Mouse (Mus musculus): ENCODE data around the gene Frmd7. TPM values are rescaled to one million over a fixed set of nuclear protein-coding genes. Genes with fewer than 3 reads are reported as not detected.

Frmd7 gene
- polyA plus RNA-seq (2015; fragmentation: Nextera tagmentation; extraction: Ambion mirVana) = 0.06 and 0.08 TPM in 2 replicates

GRCm38 (mm10) chrX:50942610-50943009 lies at the start of gene Frmd7:
Frmd7 (minus strand) TSS chrX:50942710.
- 72% methylated on average over 14 of the region's 14 CpGs for WGBS
- H3K27ac ChIP-seq = no peak within 1 kb of the TSS
- no peaks in the 10 kb centered on the region for H3K27me3 ChIP-seq (replicated peaks)
- H3K4me2 ChIP-seq (replicated peaks) = no peak within 1 kb of the TSS
- no peaks in the 10 kb centered on the region for H3K36me3 ChIP-seq
- H3K4me1 ChIP-seq (replicated peaks) = no peaks in the 10 kb centered on the region
- H3K9me3 ChIP-seq = no peaks in the 10 kb centered on the region
- no peak within 1 kb of the TSS for H3K9ac ChIP-seq
- no peak for ATAC-seq
- no peak within 1 kb of the TSS for H3K4me3 ChIP-seq (replicated peaks)

GRCm38 (mm10) chrX:50991324-50991723 lies 48.8 kb upstream of the Frmd7 start:
- ATAC-seq = no peak
- no peaks in the 10 kb centered on the region for H3K27me3 ChIP-seq (replicated peaks)
- no peak overlapping the region for H3K4me2 ChIP-seq (replicated peaks)
- no peak overlapping the region for H3K9ac ChIP-seq
- H3K27ac ChIP-seq = no peak overlapping the region
- H3K9me3 ChIP-seq = no peaks in the 10 kb centered on the region
- H3K4me3 ChIP-seq (replicated peaks) = no peak overlapping the region
- WGBS = 91% methylated on average over 5 of the region's 5 CpGs
- no peaks in the 10 kb centered on the region for H3K36me3 ChIP-seq
- H3K4me1 ChIP-seq (replicated peaks) = no peaks in the 10 kb centered on the region

GRCm38 (mm10) chrX:50989940-50990339 lies 47.4 kb upstream of the Frmd7 start:
- H3K4me3 ChIP-seq (replicated peaks) = no peak overlapping the region
- no peaks in the 10 kb centered on the region for H3K4me1 ChIP-seq (replicated peaks)
- no peaks in the 10 kb centered on the region for H3K9me3 ChIP-seq
- H3K36me3 ChIP-seq = no peaks in the 10 kb centered on the region
- no peaks in the 10 kb centered on the region for H3K27me3 ChIP-seq (replicated peaks)
- H3K9ac ChIP-seq = no peak overlapping the region
- no peak overlapping the region for H3K4me2 ChIP-seq (replicated peaks)
- no peak for ATAC-seq
- WGBS = 91% methylated on average over 6 of the region's 6 CpGs
- H3K27ac ChIP-seq = no peak overlapping the region

GRCm38 (mm10) chrX:50988581-50988980 lies 46.1 kb upstream of the Frmd7 start:
- no peaks in the 10 kb centered on the region for H3K4me1 ChIP-seq (replicated peaks)
- no peak overlapping the region for H3K9ac ChIP-seq
- ATAC-seq = no peak
- no peaks in the 10 kb centered on the region for H3K36me3 ChIP-seq
- no peak overlapping the region for H3K27ac ChIP-seq
- WGBS = 57% methylated on average over 1 of the region's 1 CpGs
- no peak overlapping the region for H3K4me3 ChIP-seq (replicated peaks)
- H3K4me2 ChIP-seq (replicated peaks) = no peak overlapping the region
- no peaks in the 10 kb centered on the region for H3K27me3 ChIP-seq (replicated peaks)
- no peaks in the 10 kb centered on the region for H3K9me3 ChIP-seq

- no peak for ATAC-seq
- Histone ChIP-seq H3K9ac (no peak overlapping the region), H3K36me3 (no peaks in the 10 kb centered on the region), H3K4me1 (replicated peaks) (no peaks in the 10 kb centered on the region), H3K4me3 (replicated peaks) (no peak overlapping the region), H3K27ac (no peak overlapping the region), H3K9me3 (no peaks in the 10 kb centered on the region), H3K27me3 (replicated peaks) (no peaks in the 10 kb centered on the region), H3K4me2 (replicated peaks) (no peak overlapping the region)
- 79% methylated on average over 2 of the region's 2 CpGs for WGBS
Observed at GRCm38 (mm10) chrX:50978428-50978827, 35.9 kb upstream of the Frmd7 start.

- Histone ChIP-seq H3K27ac (no peak overlapping the region), H3K4me1 (replicated peaks) (no peaks in the 10 kb centered on the region), H3K36me3 (no peaks in the 10 kb centered on the region), H3K27me3 (replicated peaks) (no peaks in the 10 kb centered on the region), H3K4me3 (replicated peaks) (no peak overlapping the region), H3K4me2 (replicated peaks) (no peak overlapping the region), H3K9me3 (no peaks in the 10 kb centered on the region), H3K9ac (no peak overlapping the region)
- no peak for ATAC-seq
- 83% methylated on average over 4 of the region's 4 CpGs for WGBS
Observed at GRCm38 (mm10) chrX:50972145-50972544, 29.6 kb upstream of the Frmd7 start.

GRCm38 (mm10) chrX:50969907-50970306 lies 27.4 kb upstream of the Frmd7 start:
- Histone ChIP-seq H3K27ac (no peak overlapping the region), H3K27me3 (replicated peaks) (no peaks in the 10 kb centered on the region), H3K9me3 (no peaks in the 10 kb centered on the region), H3K4me3 (replicated peaks) (no peak overlapping the region), H3K4me1 (replicated peaks) (no peaks in the 10 kb centered on the region), H3K4me2 (replicated peaks) (no peak overlapping the region), H3K9ac (no peak overlapping the region), H3K36me3 (no peaks in the 10 kb centered on the region)
- 85% methylated on average over 5 of the region's 5 CpGs for WGBS
- ATAC-seq = no peak

GRCm38 (mm10) chrX:50968157-50968932 lies 25.8 kb upstream of the Frmd7 start:
- Histone ChIP-seq H3K4me1 (replicated peaks) (no peaks in the 10 kb centered on the region), H3K27ac (no peak overlapping the region), H3K36me3 (no peaks in the 10 kb centered on the region), H3K9me3 (no peaks in the 10 kb centered on the region), H3K4me2 (replicated peaks) (no peak overlapping the region), H3K4me3 (replicated peaks) (no peak overlapping the region), H3K9ac (no peak overlapping the region), H3K27me3 (replicated peaks) (no peaks in the 10 kb centered on the region)
- peak; percentile 47; the same call in 1 of the 2 replicates for ATAC-seq
- WGBS = 42% methylated on average over 10 of the region's 10 CpGs

- Histone ChIP-seq H3K36me3 (no peaks in the 10 kb centered on the region), H3K9ac (no peak overlapping the region), H3K27ac (no peak overlapping the region), H3K27me3 (replicated peaks) (no peaks in the 10 kb centered on the region), H3K9me3 (no peaks in the 10 kb centered on the region), H3K4me1 (replicated peaks) (no peaks in the 10 kb centered on the region), H3K4me3 (replicated peaks) (no peak overlapping the region), H3K4me2 (replicated peaks) (no peak overlapping the region)
- 66% methylated on average over 3 of the region's 3 CpGs for WGBS
- no peak for ATAC-seq
Observed at GRCm38 (mm10) chrX:50965157-50965556, 22.6 kb upstream of the Frmd7 start.

GRCm38 (mm10) chrX:50962955-50963354 lies 20.4 kb upstream of the Frmd7 start:
- Histone ChIP-seq H3K9me3 (no peaks in the 10 kb centered on the region), H3K4me2 (replicated peaks) (no peak overlapping the region), H3K36me3 (no peaks in the 10 kb centered on the region), H3K9ac (no peak overlapping the region), H3K27me3 (replicated peaks) (no peaks in the 10 kb centered on the region), H3K4me3 (replicated peaks) (no peak overlapping the region), H3K27ac (no peak overlapping the region), H3K4me1 (replicated peaks) (no peaks in the 10 kb centered on the region)
- no peak for ATAC-seq
- 61% methylated on average over 6 of the region's 6 CpGs for WGBS

- H3K27ac ChIP-seq = no peak overlapping the region
- H3K36me3 ChIP-seq = no peaks in the 10 kb centered on the region
- no peaks in the 10 kb centered on the region for H3K4me1 ChIP-seq (replicated peaks)
- H3K4me2 ChIP-seq (replicated peaks) = no peak overlapping the region
- H3K9me3 ChIP-seq = no peaks in the 10 kb centered on the region
- no peak overlapping the region for H3K4me3 ChIP-seq (replicated peaks)
- H3K9ac ChIP-seq = no peak overlapping the region
- no peak for ATAC-seq
- WGBS = 36% methylated on average over 2 of the region's 2 CpGs
- H3K27me3 ChIP-seq (replicated peaks) = no peaks in the 10 kb centered on the region
Observed at GRCm38 (mm10) chrX:50948633-50949032, 6.1 kb upstream of the Frmd7 start.

- ATAC-seq = no peak
- no peaks in the 10 kb centered on the region for H3K27me3 ChIP-seq (replicated peaks)
- no peak overlapping the region for H3K4me2 ChIP-seq (replicated peaks)
- H3K9ac ChIP-seq = no peak overlapping the region
- no peak overlapping the region for H3K4me3 ChIP-seq (replicated peaks)
- no peaks in the 10 kb centered on the region for H3K4me1 ChIP-seq (replicated peaks)
- H3K27ac ChIP-seq = no peak overlapping the region
- no peaks in the 10 kb centered on the region for H3K9me3 ChIP-seq
- 80% methylated on average over 4 of the region's 4 CpGs for WGBS
- no peaks in the 10 kb centered on the region for H3K36me3 ChIP-seq
Observed at GRCm38 (mm10) chrX:50948116-50948515, 5.6 kb upstream of the Frmd7 start.

- Histone ChIP-seq H3K4me3 (replicated peaks) (no peak overlapping the region), H3K4me2 (replicated peaks) (no peak overlapping the region), H3K36me3 (no peaks in the 10 kb centered on the region), H3K9ac (no peak overlapping the region), H3K4me1 (replicated peaks) (no peaks in the 10 kb centered on the region), H3K27ac (no peak overlapping the region), H3K27me3 (replicated peaks) (no peaks in the 10 kb centered on the region), H3K9me3 (no peaks in the 10 kb centered on the region)
- WGBS = 63% methylated on average over 3 of the region's 3 CpGs
- peak; percentile 58 for ATAC-seq
Observed at GRCm38 (mm10) chrX:50937117-50937516, 5.4 kb downstream of the Frmd7 start.

Measured in intestine, embryonic 15.5 days (tissue).